Mouse (Mus musculus): ENCODE data around the gene Fgr.
"Not testable (repeated sequence)": the region's sequence is repeated elsewhere in the genome, so short reads cannot be mapped to it uniquely, and the experiment has no call there.

The Fgr gene

GRCm38 (mm10) chr4:132997469-132998237 is 23.8 kb downstream of the Fgr start:
- no peak for DNase-seq

- DNase-seq, result peak in 1 of 2 experiments; percentile 40
These were observed 29.0 kb downstream of the Fgr start for GRCm38 (mm10) chr4:133002896-133003295.

GRCm38 (mm10) chr4:133003316-133004018 is 29.6 kb downstream of the Fgr start:
- DNase-seq, result no peak

GRCm38 (mm10) chr4:133005233-133005632 is 31.3 kb downstream of the Fgr start:
- peak; percentile 39 to 72 for DNase-seq

GRCm38 (mm10) chr4:133005885-133006451 is 32.1 kb downstream of the Fgr start:
- DNase-seq, result not testable (repeated sequence)

- no peak for DNase-seq
These were observed 33.9 kb downstream of the Fgr start for GRCm38 (mm10) chr4:133007513-133008380.

GRCm38 (mm10) chr4:133009131-133009530 is 35.2 kb downstream of the Fgr start:
- peak; percentile 44 to 69 for DNase-seq

- no peak for DNase-seq
These were observed 35.8 kb downstream of the Fgr start for GRCm38 (mm10) chr4:133009676-133010075.

GRCm38 (mm10) chr4:133010611-133011010 is 36.7 kb downstream of the Fgr start:
- DNase-seq, result no peak

- DNase-seq, result peak; percentile 85 to 94
These were observed 37.3 kb downstream of the Fgr start, which contains the start of gene Ahdc1 for GRCm38 (mm10) chr4:133011028-133011820. TSS of gene Ahdc1 (plus strand) at chr4:133011260.

- DNase-seq, result peak; percentile 36 to 46
These were observed 38.2 kb downstream of the Fgr start for GRCm38 (mm10) chr4:133011821-133012775.

- DNase-seq, result peak in 1 of 2 experiments; percentile 40
These were observed 38.9 kb downstream of the Fgr start for GRCm38 (mm10) chr4:133012776-133013265.

GRCm38 (mm10) chr4:133013266-133013891 is 39.5 kb downstream of the Fgr start:
- DNase-seq, result peak; percentile 49 to 55

- DNase-seq, result no peak
These were observed 40.2 kb downstream of the Fgr start for GRCm38 (mm10) chr4:133014088-133014487.

GRCm38 (mm10) chr4:133014896-133015709 is 41.2 kb downstream of the Fgr start:
- no peak for DNase-seq

GRCm38 (mm10) chr4:133015710-133016651 is 42.1 kb downstream of the Fgr start:
- DNase-seq, result no peak

- DNase-seq, result no peak
These were observed 43.0 kb downstream of the Fgr start for GRCm38 (mm10) chr4:133016677-133017415.
